Mouse (Mus musculus) forebrain, postnatal 0 days (tissue): ENCODE results near the gene Nos1ap. TPM values are rescaled to one million over a fixed set of nuclear protein-coding genes. Genes with fewer than 3 reads are reported as not detected.
A peak's percentile ranks its signal among the peaks of the same experiment; 100 is the strongest.

ENCODE experiments used
- ATAC-seq: fragments of 200-750 bp; cut with Nextera tagmentation; 2 replicates; pipeline ENCODE4 v1.8.0; 2017; ENCODE audit warnings: mild to moderate bottlenecking, moderate library complexity
- DNase-seq: peaks from one replicate; pipeline ENCODE4 v3.0.0-alpha.2; 2015
- H3K27ac ChIP-seq: fragments of 300-500 bp; sonication (generic); 2 replicates; pipeline ENCODE4 v1.5.1; 2014; ENCODE audit warnings: low read depth, mild to moderate bottlenecking, antibody characterized with exemption, low read length, moderate library complexity, mixed read lengths
- H3K27me3 ChIP-seq: fragments of 300-500 bp; sonication (generic); 2 replicates; pipeline ENCODE4 v1.6.1; 2014; ENCODE audit warnings: mild to moderate bottlenecking, low read length, mixed read lengths; ENCODE audit not compliant: insufficient read depth
- H3K36me3 ChIP-seq: fragments of 300-500 bp; sonication (generic); 2 replicates; pipeline ENCODE4 v1.6.1; 2014; ENCODE audit warnings: mild to moderate bottlenecking, moderate library complexity; ENCODE audit not compliant: insufficient read depth
- H3K4me1 ChIP-seq: fragments of 300-500 bp; sonication (generic); 2 replicates; pipeline ENCODE4 v1.6.1; 2014; ENCODE audit warnings: antibody characterized with exemption; ENCODE audit not compliant: insufficient read depth
- H3K4me2 ChIP-seq: fragments of 300-500 bp; sonication (generic); 2 replicates; pipeline ENCODE4 v1.6.1; 2014; ENCODE audit warnings: low read depth, mild to moderate bottlenecking, moderate library complexity
- H3K4me3 ChIP-seq: fragments of 300-500 bp; sonication (generic); 2 replicates; pipeline ENCODE4 v1.5.1; 2014; ENCODE audit warnings: low read depth, low read length, mixed read lengths
- H3K9ac ChIP-seq: fragments of 300-500 bp; sonication (generic); 2 replicates; pipeline ENCODE4 v1.6.1; 2014; ENCODE audit warnings: mild to moderate bottlenecking
- H3K9me3 ChIP-seq: fragments of 300-500 bp; sonication (generic); 2 replicates; pipeline ENCODE4 v1.6.1; 2016; ENCODE audit warnings: low read length
- CTCF ChIP-seq: sonication (generic); IDR thresholded peaks from 2 replicates; pipeline ENCODE4 v1.5.1; 2016; ENCODE audit warnings: antibody characterized with exemption, control low read depth, low read depth
- WGBS: fragments of 180-500 bp; shearing (Covaris S2); extraction: QIAGEN DNeasy Blood & Tissue Kit; methylation state at CpG from one replicate; pipeline ENCODE4 v1.1.7; 2014; 5-methylcytosine and 5-hydroxymethylcytosine counted together
- polyA plus RNA-seq: library from polyadenylated mRNA; unstranded; fragments of >200 nt; fragmentation: Nextera tagmentation; extraction: Ambion mirVana; gene quantifications from 2 replicates; pipeline ENCODE4 v1.2.1, GENCODE M21; 2015
- total RNA-seq: library from RNA; depleted of rRNA; stranded (reverse); fragments of >200 nt; gene quantifications from 2 replicates; pipeline ENCODE4 v1.2.3, GENCODE M21; 2014

Gene Nos1ap
- total and polyA plus RNA-seq, 2 experiments from 2014 or later = 12.4 to 14.8 TPM

- H3K4me3 ChIP-seq = no peak overlapping the region
- TF ChIP-seq CTCF = no peak
- H3K27ac ChIP-seq = no peak overlapping the region
- ATAC-seq = no peak
- H3K27me3 ChIP-seq = no peaks in the 10 kb centered on the region
- 68% methylated on average over 7 of the region's 8 CpGs for WGBS
- DNase-seq = no peak
- H3K4me2 ChIP-seq = no peak overlapping the region
- no peak overlapping the region for H3K9ac ChIP-seq
- H3K36me3 ChIP-seq = no peaks in the 10 kb centered on the region
- no peaks in the 10 kb centered on the region for H3K9me3 ChIP-seq
- peaks cover 16% of the 10 kb centered on the region for H3K4me1 ChIP-seq
Observed at GRCm38 (mm10) chr1:170482236-170482905, 107.3 kb downstream of the Nos1ap start.

DNA sequence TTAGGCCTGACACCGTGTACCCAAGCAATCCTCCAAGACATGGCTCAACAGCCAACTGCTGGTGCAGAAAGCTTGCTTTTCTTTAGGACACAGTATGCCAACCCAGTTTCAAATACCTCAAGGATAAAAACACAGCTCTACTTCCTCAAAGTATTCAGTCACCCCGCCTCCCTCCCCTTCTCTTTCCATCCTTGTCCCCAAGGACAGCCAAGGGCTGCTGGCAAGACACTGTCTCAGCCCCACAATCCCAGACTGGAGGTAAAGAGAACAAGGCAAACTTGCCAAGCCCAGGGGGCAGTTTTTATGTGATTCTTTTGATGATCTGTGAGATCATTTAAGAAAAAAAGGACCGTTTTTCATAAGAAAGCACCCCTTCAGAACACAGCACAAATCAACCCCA lies 108.6 kb downstream of the Nos1ap start:
- WGBS = 44% methylated on average over 3 of the region's 3 CpGs
- no peaks in the 10 kb centered on the region for H3K9me3 ChIP-seq
- TF ChIP-seq CTCF = no peak
- H3K4me1 ChIP-seq = peaks cover 16% of the 10 kb centered on the region
- ATAC-seq (no peak), DNase-seq (no peak)
- H3K27ac ChIP-seq = no peak overlapping the region
- H3K9ac ChIP-seq = no peak overlapping the region
- no peak overlapping the region for H3K4me2 ChIP-seq
- H3K36me3 ChIP-seq = no peaks in the 10 kb centered on the region
- H3K4me3 ChIP-seq = no peak overlapping the region
- H3K27me3 ChIP-seq = no peaks in the 10 kb centered on the region

GRCm38 (mm10) chr1:170479458-170479798 lies 110.2 kb downstream of the Nos1ap start:
- ATAC-seq (no peak), DNase-seq (no peak)
- Histone ChIP-seq H3K4me1 (peaks cover 16% of the 10 kb centered on the region), H3K9me3 (no peaks in the 10 kb centered on the region), H3K36me3 (no peaks in the 10 kb centered on the region), H3K4me3 (no peak overlapping the region), H3K27ac (no peak overlapping the region), H3K9ac (no peak overlapping the region), H3K27me3 (no peaks in the 10 kb centered on the region), H3K4me2 (no peak overlapping the region)
- no peak for TF ChIP-seq CTCF
- 25% methylated on average over 3 of the region's 3 CpGs for WGBS

GRCm38 (mm10) chr1:170478791-170479457 lies 110.7 kb downstream of the Nos1ap start:
- Histone ChIP-seq H3K27me3 (no peaks in the 10 kb centered on the region), H3K9me3 (no peaks in the 10 kb centered on the region), H3K27ac (no peak overlapping the region), H3K4me1 (peaks cover 16% of the 10 kb centered on the region), H3K9ac (no peak overlapping the region), H3K4me3 (no peak overlapping the region), H3K36me3 (no peaks in the 10 kb centered on the region), H3K4me2 (no peak overlapping the region)
- TF ChIP-seq CTCF = no peak
- WGBS = 59% methylated on average over 4 of the region's 4 CpGs
- DNase-seq (no peak), ATAC-seq (no peak)

- H3K9ac ChIP-seq = no peak overlapping the region
- H3K4me3 ChIP-seq = no peak overlapping the region
- H3K9me3 ChIP-seq = no peaks in the 10 kb centered on the region
- H3K27me3 ChIP-seq = no peaks in the 10 kb centered on the region
- DNase-seq (no peak), ATAC-seq (peak; percentile 83)
- peaks cover 16% of the 10 kb centered on the region for H3K4me1 ChIP-seq
- H3K4me2 ChIP-seq = no peak overlapping the region
- H3K36me3 ChIP-seq = no peaks in the 10 kb centered on the region
- 23% methylated on average over 10 of the region's 10 CpGs for WGBS
- H3K27ac ChIP-seq = peak overlapping the region; percentile 36; the same call in 1 of the 2 replicates
- no peak for TF ChIP-seq CTCF
Observed at GRCm38 (mm10) chr1:170477636-170478600, 111.7 kb downstream of the Nos1ap start.

GRCm38 (mm10) chr1:170473460-170473859 lies 116.2 kb downstream of the Nos1ap start:
- no peaks in the 10 kb centered on the region for H3K36me3 ChIP-seq
- DNase-seq (no peak), ATAC-seq (no peak)
- H3K27ac ChIP-seq = no peak overlapping the region
- no peak overlapping the region for H3K4me2 ChIP-seq
- no peaks in the 10 kb centered on the region for H3K9me3 ChIP-seq
- H3K4me3 ChIP-seq = no peak overlapping the region
- no peak overlapping the region for H3K9ac ChIP-seq
- WGBS = 85% methylated on average over 6 of the region's 6 CpGs
- TF ChIP-seq CTCF = no peak
- peaks cover 9% of the 10 kb centered on the region for H3K4me1 ChIP-seq
- no peaks in the 10 kb centered on the region for H3K27me3 ChIP-seq
